Mouse (Mus musculus) duodenum, adult 2 months (tissue): Measurements from ENCODE around the gene Defb3. TPM values are rescaled to one million over a fixed set of nuclear protein-coding genes. Genes with fewer than 3 reads are reported as not detected.

Experiments used
- polyA plus RNA-seq: library from polyadenylated mRNA; depleted of rRNA; stranded (reverse); fragments of >200 nt; gene quantifications from 2 replicates; pipeline ENCODE4 v1.2.3, GENCODE M21; 2012; ENCODE audit warnings: low replicate concordance; rRNA removed

Defb3 gene
- polyA plus RNA-seq: not detected in 2 replicates

DNA sequence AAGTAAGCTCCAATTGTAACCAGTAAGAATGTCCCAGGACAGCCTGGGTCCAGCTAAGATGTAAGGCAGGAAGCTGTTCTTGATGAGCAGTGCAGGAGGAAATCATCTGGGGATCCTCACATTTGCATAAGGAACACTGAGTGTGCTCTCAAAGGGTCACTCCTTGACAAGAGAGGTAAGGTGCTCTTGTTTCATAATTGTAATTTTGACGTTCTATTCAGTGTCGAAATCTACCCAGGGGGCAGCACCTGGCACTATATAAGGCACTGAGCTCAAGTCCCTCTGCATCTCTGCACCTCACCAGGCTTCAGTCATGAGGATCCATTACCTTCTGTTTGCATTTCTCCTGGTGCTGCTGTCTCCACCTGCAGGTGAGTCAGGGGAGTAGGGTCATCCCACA is at the start of gene Defb3:
TSS of gene Defb3 (plus strand) at position 301 of the 400 bp plus-strand sequence.

GRCm38 (mm10) chr8:19247280-19247679 is 45.9 kb upstream of the Defb3 start, which contains the start of gene Defb5:
Gene Defb5, plus strand, starts transcription at chr8:19247580.

Other genes with a start within 250 kb of the Defb3 start
- gene Defb39, start 228.6 kb upstream of the Defb3 start, polyA plus RNA-seq: not detected in 2 replicates
- not detected in 2 replicates for gene Defb12, start 178.5 kb upstream of the Defb3 start, polyA plus RNA-seq
- not detected in 2 replicates for gene Defb34, start 169.6 kb upstream of the Defb3 start, polyA plus RNA-seq
- not detected in 2 replicates for gene Gm45826, start 152.6 kb upstream of the Defb3 start, polyA plus RNA-seq
- not detected in 2 replicates for gene Defb14, start 99.0 kb upstream of the Defb3 start, polyA plus RNA-seq
- gene Defb4, start 94.7 kb upstream of the Defb3 start, polyA plus RNA-seq: not detected in 2 replicates
- not detected in 2 replicates for gene Defb6, start 67.9 kb upstream of the Defb3 start, polyA plus RNA-seq
- not detected in 2 replicates for gene Defb46, start 53.4 kb upstream of the Defb3 start, polyA plus RNA-seq
- not detected in 2 replicates for gene Defb5, start 45.8 kb upstream of the Defb3 start, polyA plus RNA-seq
- gene Defb8, start 154.2 kb downstream of the Defb3 start, polyA plus RNA-seq: not detected in 2 replicates
- not detected in 2 replicates for gene Defb7, start 201.7 kb downstream of the Defb3 start, polyA plus RNA-seq